Mouse (Mus musculus): ENCODE results near the gene Rpl37.

The Rpl37 gene

DNA sequence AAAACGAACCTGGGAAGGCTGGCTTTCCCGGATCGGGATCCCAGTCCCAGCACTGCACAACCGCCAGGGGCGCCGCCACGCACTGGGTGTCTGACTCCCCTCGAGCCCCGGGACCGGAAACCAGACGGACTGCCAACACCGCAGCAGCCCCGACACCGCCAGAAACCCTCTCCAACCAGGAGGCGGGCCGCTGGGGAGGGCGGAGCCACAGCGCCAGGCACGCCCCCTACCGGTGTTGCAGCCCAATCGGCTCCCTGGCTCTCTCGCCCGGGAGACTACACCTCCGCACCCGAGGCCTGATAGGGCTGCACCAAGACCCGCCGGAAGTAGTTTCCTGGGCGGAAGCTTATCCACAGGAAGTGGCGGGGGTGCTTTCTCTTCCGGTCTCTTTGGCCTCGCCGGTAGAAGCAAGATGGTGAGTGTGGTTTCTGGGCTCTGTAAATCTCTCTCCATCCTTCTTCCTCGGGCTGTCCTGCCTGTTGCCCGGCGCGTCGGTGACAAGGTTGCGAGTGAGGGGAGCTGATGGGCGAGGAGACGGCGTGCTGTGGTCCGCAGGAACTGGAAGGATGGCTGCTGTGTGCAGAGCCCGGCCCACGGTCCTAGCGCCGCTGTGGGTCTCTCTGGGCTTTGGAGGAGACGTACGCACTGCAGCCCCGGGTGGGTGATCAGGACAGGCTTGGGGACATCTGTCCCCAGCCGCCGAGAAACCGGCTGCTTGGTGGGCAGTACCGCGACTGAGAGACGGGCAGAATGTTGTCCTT is at the start of gene Rpl37:
Rpl37 (plus strand) TSS at position 376 of the 761 bp plus-strand sequence.
- peak; percentile 90 for DNase-seq (ENCODE audit: low read depth, low spot score)

DNA sequence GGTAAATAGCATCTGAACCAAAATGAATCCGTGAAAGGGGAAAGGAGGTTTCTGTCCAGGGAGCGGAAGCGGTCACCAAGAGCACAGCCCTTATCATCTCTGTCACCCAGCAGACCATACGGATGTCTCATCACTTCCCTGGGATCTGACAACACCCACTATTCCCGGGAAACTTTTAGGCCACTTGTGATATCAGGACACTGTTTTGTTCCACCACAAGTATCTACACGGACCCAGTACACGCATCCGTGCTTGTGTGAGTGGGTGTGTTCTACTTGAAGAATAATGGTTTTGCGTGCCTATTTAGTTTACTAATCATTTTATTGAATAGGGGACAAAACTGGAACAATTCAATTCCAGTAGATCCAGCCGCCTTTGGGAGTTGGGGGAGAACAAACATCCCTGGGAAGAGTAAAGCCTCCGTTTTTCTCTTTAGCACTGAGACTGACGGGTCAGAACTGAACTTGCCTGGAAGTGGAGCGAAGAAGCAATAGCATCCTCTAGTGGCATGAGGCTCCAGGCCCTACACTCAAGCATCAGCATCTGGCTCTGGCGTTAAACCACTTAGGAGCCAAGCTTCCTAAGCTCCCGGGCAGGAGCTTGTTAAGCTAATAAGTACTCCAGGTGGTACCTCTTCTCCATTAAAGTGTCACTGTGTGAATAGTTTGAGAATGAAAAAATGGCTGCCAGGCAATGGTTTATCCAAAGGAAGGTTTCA is 47.5 kb upstream of the Rpl37 start:
- peak; percentile 28 for DNase-seq (ENCODE audit: low read depth, low spot score)

DNA sequence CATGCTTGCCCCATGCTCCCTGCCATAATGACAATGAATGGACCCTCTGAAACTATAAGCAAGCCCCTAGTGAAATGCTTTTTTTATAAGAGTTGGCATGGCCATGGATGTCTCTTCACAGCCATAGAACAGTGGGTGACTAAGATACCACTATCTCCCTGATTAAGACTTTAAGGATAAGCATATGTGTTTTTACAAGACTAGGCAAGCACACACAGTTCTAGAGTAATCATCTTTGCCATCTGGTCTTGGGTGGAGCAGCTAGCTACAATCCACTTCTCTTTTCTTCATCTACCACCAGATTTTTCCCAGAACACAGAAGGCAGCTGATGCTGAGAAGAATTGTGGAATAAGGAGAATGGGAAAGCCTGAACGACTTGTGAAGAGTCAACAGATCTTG is 35.2 kb upstream of the Rpl37 start:
- DNase-seq (ENCODE audit: low read depth, low spot score) = no peak

DNA sequence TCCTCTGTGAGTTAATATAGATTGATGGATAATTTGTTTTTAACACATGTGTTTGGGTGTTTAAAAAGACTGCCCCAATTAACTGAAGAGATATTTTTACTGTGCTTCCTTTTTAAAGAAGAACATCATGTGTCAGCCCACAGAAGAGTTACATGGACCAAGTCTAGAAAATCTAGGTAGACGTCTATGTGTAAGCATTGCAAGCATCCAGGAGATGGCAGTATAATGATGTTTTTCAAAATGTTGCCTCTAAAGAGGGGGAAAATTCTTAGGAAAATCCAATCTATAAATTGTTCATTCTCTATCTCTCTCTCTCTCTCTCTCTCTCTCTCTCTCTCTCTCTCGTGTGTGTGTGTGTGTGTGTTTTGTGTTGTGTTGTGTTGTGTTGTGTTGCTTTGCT is 30.3 kb upstream of the Rpl37 start:
- no peak for DNase-seq (ENCODE audit: low read depth, low spot score)

DNA sequence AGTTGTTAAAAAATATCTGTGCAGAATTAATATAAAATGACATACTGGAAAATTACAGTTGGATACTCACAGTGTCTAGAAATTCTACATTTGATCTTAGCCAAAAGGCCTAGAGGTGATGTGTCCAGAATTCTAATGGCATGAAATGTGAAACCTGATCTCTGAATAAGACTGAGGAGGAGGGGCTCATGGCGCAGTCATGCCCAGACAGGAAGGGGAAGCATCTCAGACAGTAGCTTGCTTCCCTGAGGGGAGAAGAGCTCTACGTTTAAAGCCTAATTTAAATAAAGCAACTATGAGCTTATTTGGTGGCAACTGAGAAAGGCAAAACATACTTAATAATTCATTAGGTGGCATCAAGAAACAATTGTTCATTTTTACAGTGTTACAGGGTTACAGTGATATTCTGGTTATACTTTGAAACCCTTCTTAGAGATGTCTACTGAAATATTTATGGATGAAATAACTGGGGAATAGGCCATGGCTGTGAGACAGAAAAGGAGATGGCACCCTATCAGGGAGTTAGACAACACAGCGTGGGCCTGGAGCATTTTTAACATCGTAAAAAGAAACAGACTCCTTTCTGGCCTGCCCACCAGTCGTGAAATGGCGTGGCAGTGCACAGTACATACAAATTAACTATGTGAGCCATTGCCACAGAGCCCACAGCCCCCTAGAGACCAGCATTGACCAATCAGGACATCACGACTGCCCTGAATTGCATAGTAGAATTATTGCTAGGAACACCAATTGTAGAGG is 27.4 kb upstream of the Rpl37 start:
- DNase-seq (ENCODE audit: low read depth, low spot score) = no peak

DNA sequence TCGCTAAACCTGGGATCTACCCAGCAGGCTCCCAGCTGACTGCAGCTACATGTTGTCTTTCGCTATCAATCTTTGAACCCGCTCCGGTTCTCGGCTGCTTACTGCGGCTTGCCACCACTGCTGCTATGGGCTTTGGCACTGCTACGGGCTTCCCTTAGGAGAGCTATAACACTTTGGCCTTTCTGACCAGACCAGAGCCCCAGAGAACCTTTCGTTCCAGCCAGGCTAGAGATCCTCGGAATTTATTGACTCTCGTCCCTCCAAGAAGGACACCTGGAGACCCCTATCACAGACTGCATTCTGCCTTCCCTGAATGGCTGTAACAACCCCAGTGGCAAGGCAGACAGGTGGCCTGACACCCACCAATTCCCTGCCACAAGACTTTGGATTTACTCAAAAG is 26.3 kb upstream of the Rpl37 start:
- no peak for DNase-seq (ENCODE audit: low read depth, low spot score)

DNA sequence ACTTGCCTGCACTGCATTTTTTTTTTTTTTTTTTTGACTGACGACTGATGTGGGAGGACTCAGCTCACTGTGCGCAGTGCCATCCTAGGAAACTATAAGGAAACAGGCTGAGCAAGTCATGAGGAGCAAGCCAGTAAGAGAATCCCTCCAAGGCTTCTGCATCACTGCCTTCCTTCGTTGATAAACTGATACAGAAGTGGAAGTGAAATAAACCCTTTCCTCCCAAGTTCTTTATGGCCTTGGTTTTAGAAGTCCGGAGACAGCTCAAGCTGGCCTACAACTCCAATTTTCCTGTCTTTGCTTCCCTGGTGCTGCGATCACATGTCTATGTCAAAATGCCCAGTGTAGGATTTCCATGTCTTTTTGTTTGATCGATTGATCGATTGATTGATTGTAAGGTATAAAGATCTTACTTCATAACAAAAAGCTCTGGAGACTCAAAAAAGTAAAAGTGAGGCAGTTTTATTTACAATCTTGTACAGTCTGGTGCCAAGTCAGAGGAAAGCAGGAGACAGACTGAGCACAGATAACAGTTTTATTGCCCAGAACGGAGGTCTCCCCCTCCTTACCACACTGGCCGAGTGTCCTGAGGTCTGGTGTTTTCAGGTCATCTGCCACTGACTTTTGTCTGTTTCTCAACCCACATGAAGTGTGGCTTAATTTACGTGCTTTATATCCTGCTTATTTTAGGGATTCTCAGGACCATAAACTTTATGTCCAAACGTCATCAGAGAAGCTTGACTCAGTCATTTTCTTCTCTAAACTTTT is 20.7 kb upstream of the Rpl37 start:
- DNase-seq (ENCODE audit: low read depth, low spot score) = no peak

DNA sequence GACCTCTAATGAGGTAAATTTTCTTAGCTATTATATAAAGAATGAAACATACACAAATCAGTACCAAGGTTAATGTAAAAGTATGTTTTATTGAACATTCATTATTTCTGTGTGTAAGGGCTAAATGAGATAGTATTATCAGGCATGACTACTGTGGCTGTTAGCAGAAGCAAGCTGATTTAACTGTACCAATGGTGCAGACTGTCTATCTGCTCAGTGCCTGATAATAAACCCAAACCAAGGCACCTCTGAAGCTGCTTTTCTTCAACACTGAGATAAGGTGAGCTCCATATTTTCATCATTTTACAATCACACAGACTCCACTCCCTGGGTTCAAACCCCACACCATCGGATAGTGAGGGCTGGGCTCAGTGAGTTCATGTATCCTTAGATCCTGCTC is 19.1 kb upstream of the Rpl37 start:
- no peak for DNase-seq (ENCODE audit: low read depth, low spot score)

DNA sequence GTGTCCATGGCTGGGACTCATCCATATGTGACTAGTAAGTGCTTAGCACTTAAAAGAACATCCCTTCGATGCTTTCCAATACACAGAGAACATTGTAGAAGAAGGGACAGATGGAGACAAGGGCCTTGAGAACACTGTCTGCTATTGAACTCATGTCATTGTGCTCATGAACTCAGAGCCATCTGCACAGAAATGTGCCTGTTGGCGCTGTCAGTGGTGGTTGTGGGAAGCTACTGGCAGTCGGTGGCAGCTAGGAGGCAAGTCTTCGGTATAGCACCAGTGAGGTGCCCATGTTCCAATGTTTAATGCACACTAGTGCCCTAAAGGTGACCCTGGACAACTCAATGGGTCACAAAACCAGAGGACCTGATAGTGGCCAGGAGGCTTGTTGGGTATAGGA is 14.1 kb upstream of the Rpl37 start:
- DNase-seq (ENCODE audit: low read depth, low spot score) = no peak

DNA sequence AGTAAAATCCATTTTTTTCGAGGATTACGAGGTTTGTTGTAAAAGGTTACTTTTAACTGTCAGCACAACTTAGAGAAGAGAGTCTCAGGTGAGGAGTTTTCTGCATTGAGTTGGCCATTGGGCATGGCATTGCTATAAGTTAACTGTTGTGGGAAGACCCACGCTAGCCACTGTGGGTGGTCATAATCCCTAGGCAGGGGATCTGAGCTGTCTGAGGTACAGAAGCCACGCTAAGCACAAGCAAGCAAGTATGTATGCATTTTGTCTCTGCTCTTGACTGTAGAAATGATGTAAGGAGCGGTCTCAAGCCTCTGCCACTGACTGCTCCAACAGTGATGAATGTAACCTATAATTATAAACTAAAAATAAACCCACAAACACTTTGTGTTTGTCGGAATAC is 10.6 kb upstream of the Rpl37 start:
- no peak for DNase-seq (ENCODE audit: low read depth, low spot score)

DNA sequence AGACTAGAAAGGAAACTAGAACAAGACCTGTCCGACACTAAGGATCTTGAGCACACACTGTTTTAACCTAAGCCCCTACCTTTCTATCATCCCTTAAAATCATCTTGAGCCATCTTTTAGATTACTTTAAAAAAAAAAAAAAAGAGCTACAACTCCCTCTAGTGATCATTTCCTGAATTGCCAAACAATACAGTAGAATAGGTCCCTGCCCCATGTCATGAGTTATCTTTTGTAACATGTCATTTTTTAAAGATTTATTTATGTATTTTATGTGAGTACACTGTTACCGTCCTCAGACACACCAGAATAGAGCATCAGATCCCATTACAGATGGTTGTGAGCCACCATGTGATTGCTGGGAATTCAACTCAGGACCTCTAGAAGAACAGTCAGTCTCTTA is 10.2 kb upstream of the Rpl37 start:
- no peak for DNase-seq (ENCODE audit: low read depth, low spot score)

DNA sequence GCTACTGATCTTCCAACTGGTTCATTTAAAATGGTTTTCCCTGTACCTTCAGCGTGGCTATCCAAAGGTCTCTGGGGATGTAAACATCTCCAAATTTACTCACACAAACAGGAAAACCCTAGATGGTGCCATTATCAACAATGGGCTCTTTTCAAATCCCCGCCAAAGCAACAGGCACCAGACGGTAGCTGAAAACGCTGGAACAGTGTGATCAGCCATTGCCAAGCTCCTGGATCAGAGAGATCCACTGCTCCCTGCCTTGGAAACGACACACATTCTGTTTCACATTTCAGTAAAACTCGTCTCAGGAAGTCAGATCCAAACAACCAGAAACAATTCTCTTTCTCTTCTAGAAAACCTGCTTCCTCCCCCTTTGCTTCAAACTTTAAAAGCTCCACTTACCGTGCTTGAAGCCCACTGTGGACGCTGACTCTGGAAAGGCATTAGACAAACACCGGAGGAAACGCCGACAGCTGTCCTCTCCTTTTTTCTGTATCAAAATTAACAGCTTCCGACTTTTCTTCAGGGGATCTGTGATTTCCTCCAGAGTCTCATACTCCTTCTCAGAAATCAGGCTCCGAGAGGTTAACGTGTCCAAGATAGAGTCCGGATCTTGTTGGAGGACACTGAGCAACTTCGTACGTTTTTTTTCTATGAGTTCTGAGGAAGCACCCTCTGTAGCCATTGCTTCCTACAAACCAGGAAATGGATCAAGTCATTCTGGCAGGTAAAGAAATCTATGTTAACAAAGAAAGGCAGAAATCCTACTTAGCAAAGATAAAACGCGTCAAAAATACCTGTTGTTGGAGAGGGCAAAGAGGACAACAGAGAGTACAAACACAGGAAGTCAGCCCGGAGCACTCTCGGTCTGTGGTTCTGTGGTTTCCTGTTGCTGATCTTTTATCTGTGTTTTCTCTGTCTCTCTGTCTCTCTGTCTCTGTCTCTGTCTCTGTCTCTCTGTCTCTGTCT is 8.5 kb upstream of the Rpl37 start, which contains the start of gene Card6:
Card6 (minus strand) TSS at position 854 of the 969 bp plus-strand sequence.
- no peak for DNase-seq (ENCODE audit: low read depth, low spot score)

DNA sequence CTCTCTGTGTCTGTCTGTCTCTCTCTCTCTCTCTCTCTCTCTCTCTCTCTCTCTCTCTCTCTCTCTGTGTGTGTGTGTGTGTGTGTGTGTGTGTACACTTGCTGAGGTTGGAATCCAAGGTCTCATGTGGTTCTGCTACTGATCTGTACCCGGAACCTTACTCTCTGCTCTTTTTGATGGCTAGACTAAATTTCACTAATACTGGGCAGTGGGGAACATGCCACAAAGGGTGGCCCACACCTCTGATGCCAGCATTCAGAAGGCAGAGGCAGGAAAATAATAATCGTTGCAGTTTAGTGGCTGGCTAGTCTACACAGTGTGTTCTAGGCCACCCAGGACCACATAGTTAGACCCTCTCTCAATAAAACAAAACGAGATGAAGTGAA is 7.8 kb upstream of the Rpl37 start:
- DNase-seq (ENCODE audit: low read depth, low spot score) = no peak

DNA sequence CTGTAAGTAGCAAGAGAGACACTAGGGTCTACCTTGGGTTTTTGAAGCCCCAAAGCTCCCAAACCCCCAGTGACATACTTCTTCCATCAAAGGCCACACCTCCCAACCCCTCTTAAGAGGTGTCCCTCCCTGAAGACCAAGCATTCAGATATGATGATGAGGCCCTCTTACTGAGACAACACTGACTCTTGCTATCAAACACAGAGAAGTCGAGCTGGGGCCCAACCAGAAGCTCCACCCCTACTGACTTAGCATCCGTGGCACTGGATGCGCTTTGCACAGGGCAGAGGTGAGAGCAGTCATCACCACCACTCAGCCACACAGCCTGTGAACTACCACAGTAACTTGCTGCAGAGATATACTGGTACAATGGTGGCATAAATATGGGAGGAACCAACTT is 3.8 kb upstream of the Rpl37 start:
- DNase-seq (ENCODE audit: low read depth, low spot score) = no peak

DNA sequence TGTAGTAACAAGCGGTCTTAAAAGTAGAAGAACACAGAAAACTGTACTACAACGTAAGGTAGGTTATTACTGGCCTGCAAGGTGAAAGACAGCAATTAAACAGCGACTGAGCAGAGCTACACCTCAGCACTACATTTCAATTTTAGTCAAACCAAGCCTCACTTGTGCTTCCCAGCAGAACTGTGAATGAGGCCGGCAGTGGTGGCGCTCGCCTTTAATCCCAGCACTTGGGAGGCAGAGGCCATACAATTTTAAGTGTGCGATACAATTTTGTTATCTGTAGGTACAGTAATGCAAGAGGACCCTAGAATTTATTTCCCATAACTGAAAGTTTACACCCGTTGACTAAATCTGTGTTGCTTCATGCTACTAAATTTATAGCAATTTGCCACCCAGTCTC is 1.3 kb upstream of the Rpl37 start:
- no peak for DNase-seq (ENCODE audit: low read depth, low spot score)

DNA sequence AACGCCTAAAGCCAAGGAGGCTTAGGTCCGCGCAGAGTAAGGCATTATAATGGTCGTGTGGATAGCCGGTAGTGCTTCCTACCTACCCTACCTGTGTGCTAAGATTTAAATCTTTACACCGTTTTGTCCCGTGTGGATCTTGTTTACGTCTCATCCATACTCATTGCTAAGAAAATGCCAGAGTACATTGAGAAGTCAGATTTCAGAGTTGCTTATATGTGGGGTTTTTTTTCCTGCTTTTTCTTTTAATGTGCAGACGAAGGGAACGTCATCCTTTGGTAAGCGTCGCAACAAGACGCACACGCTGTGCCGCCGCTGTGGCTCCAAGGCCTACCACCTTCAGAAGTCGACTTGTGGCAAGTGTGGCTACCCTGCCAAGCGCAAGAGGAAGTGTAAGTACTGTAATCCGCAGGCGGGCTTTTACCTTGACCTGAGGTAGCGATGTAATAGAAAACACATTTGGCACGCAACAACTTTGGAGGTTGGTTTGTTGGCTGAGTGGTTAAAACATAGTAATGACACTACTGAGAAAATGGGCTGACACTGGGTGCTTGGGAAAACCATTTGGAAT is 671 bp downstream of the Rpl37 start:
- DNase-seq (ENCODE audit: low read depth, low spot score) = no peak

DNA sequence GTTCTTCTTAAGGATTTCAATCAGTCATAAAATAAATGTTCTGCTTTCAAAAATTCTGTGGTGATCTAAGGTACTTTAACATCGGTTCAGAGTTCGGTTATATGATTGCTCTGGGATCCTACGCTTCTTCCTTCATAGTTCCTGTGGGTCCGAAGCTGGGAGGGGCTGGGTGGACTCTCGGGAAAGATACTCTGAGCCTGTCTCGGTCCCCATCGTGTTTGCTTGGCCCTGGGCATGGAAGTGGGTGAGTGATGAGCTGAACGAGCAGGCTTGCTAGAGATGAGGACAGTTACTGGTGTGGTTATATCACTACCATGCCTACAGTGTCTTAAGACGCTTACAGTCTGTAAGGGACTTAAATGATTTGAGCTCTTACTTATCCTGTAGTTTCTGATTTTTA is 2.2 kb downstream of the Rpl37 start:
- no peak for DNase-seq (ENCODE audit: low read depth, low spot score)

DNA sequence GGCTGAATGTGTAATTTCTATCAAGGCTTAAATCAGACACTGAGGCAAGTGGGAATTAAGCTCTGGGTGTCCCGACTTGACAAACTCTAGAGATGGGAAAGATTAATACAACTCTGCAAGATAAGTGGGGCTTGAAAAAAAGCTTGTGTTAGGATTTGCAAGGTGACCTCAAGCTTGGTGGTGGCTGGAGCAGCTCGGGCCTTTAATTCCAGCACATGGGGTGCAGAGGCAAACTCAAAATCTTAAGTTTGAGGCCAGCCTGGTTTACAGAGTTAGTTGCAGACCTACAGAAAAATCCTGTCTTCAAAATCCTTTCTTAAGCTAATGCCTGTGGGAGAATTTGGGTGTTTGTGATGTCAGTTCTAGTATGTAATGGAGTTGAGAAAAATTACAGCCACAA is 2.7 kb downstream of the Rpl37 start:
- no peak for DNase-seq (ENCODE audit: low read depth, low spot score)

DNA sequence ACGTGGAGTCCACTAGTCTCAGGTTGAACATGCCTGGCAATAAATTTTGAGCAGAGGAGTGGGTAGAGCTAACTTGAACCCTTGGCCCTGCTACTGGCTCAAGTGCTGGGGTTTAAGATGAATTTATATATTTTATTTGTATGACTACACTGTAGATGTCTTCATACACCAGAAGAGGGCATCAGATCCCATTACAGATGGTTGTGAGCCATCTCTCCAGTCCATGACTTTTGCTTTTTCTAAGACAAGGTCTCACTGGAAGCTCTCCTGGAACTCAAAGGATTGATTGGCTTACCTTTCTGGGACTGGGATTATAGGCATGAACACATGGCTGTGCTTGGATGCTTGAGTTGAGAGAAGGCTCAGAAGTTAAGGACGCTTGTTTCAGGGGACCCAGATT is 3.3 kb downstream of the Rpl37 start:
- DNase-seq (ENCODE audit: low read depth, low spot score) = no peak
